Mouse (Mus musculus): Measurements from ENCODE around the gene Btbd8. TPM values are rescaled to one million over a fixed set of nuclear protein-coding genes. Genes with fewer than 3 reads are reported as not detected.

Btbd8 gene
- polyA plus RNA-seq, 1 experiment from 2014 or later, result 19.9 TPM

DNA sequence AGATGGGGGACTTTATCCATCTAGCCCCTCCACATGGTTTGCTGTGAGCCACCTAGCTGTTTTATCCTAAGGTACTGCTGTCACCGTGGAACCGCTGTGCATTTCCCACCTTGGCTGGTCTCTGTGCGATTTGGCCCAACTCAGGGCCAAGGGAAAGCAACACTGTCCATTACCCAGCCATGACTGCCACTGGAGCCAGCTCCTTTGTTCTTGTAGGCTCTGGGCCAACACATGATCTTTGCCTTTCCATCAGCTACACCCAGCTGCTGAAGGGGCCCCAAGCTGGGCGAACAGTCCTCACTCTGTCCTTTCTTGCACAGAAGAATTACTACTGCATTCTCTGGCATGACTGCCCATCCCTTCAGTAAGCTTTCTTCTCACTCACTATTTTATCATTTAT, 80.8 kb downstream of the Btbd8 start:
- Histone ChIP-seq H3K9ac (replicated peaks; ENCODE audit: low read length) (no peak overlapping the region), H3K9me3 (ENCODE audit: control insufficient read depth, low read length) (no peaks in the 10 kb centered on the region), H3K4me2 (ENCODE audit: low read length) (no peak overlapping the region), H3K36me3 (ENCODE audit: control insufficient read depth, insufficient read depth, low read length) (no peaks in the 10 kb centered on the region), H3K4me3 (replicated peaks; ENCODE audit: low read depth, low read length) (no peak overlapping the region), H3K4me1 (ENCODE audit: control insufficient read depth, insufficient read depth, low read length) (no peaks in the 10 kb centered on the region), H3K27ac (replicated peaks; ENCODE audit: low read depth, low read length) (no peak overlapping the region), H3K27me3 (ENCODE audit: control insufficient read depth, insufficient read depth, low read length) (no peaks in the 10 kb centered on the region)
- ATAC-seq (ENCODE audit: low FRiP score, low TSS enrichment) (no peak), DNase-seq (no peak)
- WGBS, result 90% methylated on average over 4 of the region's 4 CpGs

DNA sequence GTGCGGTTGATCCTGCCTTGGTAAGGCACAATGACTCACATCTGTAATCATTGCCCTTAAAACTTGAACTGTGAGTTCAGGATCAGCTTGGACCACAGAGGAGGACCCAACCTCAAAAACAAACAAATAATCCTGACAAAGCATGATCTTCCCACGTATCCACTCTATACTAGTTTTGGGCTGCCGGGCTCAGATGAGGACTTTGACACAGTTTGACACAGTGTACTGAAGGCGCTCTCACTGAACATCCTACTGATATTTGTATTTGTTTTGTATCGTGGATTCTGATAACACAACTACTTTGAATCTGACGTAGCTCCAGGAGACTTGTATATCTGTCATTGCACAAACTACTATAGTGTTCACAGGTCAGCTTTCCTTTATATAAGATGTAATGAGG, 83.6 kb downstream of the Btbd8 start:
- no peak for DNase-seq
- H3K4me2 ChIP-seq (ENCODE audit: low read length), result no peak overlapping the region
- H3K4me3 ChIP-seq (replicated peaks; ENCODE audit: low read depth, low read length), result no peak overlapping the region
- H3K36me3 ChIP-seq (ENCODE audit: control insufficient read depth, insufficient read depth, low read length), result no peaks in the 10 kb centered on the region
- H3K9me3 ChIP-seq (ENCODE audit: control insufficient read depth, low read length), result no peaks in the 10 kb centered on the region
- H3K27me3 ChIP-seq (ENCODE audit: control insufficient read depth, insufficient read depth, low read length), result no peaks in the 10 kb centered on the region
- H3K4me1 ChIP-seq (ENCODE audit: control insufficient read depth, insufficient read depth, low read length), result no peaks in the 10 kb centered on the region
- WGBS, result 94% methylated on average over 6 of the region's 6 CpGs
- ATAC-seq (ENCODE audit: low FRiP score, low TSS enrichment), result no peak
- H3K9ac ChIP-seq (replicated peaks; ENCODE audit: low read length), result no peak overlapping the region
- H3K27ac ChIP-seq (replicated peaks; ENCODE audit: low read depth, low read length), result no peak overlapping the region

DNA sequence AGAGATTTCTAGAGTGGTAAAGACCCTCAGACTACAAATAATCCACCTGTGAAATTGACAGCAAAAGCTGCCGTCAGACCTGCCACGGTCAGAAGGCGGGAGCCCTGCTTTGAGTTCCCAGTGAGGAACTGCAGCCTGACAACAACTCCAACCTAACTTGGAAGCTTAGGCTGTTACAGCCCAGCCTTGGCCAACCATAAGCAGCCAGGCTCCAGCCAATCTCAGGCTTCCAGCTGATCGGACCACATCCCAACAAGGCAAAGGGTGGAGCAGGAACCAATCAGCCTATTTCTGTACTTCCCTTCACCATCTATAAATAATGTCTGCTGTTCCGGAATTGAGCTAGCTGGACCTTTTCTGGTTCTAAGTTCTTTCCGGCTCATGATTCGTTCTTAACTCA, 84.1 kb downstream of the Btbd8 start:
- Histone ChIP-seq H3K4me2 (ENCODE audit: low read length) (no peak overlapping the region), H3K4me1 (ENCODE audit: control insufficient read depth, insufficient read depth, low read length) (no peaks in the 10 kb centered on the region), H3K36me3 (ENCODE audit: control insufficient read depth, insufficient read depth, low read length) (no peaks in the 10 kb centered on the region), H3K27me3 (ENCODE audit: control insufficient read depth, insufficient read depth, low read length) (no peaks in the 10 kb centered on the region), H3K27ac (replicated peaks; ENCODE audit: low read depth, low read length) (no peak overlapping the region), H3K4me3 (replicated peaks; ENCODE audit: low read depth, low read length) (no peak overlapping the region), H3K9ac (replicated peaks; ENCODE audit: low read length) (no peak overlapping the region), H3K9me3 (ENCODE audit: control insufficient read depth, low read length) (no peaks in the 10 kb centered on the region)
- DNase-seq (no peak), ATAC-seq (ENCODE audit: low FRiP score, low TSS enrichment) (no peak)
- 79% methylated on average over 7 of the region's 7 CpGs for WGBS

DNA sequence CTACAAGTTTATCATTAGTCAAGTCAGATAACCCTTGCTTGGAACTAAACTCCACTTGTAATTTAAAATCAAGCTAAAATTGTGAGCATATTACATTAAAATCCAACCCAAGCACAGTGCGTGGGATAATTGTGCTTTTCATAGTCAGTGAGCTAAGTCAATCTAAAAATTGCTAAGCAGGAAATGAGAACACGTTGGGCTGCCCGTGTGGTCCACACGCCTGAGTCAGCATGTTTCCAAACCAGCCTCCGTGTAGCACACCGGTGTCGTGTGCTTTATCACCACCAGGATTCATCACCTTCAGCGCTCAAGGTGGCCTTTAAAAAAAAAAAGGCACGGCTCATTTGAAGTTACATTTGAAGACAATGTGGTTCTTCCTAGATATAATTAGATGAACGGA, 86.5 kb downstream of the Btbd8 start:
- Histone ChIP-seq H3K4me2 (ENCODE audit: low read length) (no peak overlapping the region), H3K4me1 (ENCODE audit: control insufficient read depth, insufficient read depth, low read length) (no peaks in the 10 kb centered on the region), H3K27ac (replicated peaks; ENCODE audit: low read depth, low read length) (no peak overlapping the region), H3K9me3 (ENCODE audit: control insufficient read depth, low read length) (no peaks in the 10 kb centered on the region), H3K27me3 (ENCODE audit: control insufficient read depth, insufficient read depth, low read length) (no peaks in the 10 kb centered on the region), H3K4me3 (replicated peaks; ENCODE audit: low read depth, low read length) (no peak overlapping the region), H3K36me3 (ENCODE audit: control insufficient read depth, insufficient read depth, low read length) (no peaks in the 10 kb centered on the region), H3K9ac (replicated peaks; ENCODE audit: low read length) (no peak overlapping the region)
- DNase-seq (no peak), ATAC-seq (ENCODE audit: low FRiP score, low TSS enrichment) (no peak)
- 93% methylated on average over 10 of the region's 10 CpGs for WGBS

DNA sequence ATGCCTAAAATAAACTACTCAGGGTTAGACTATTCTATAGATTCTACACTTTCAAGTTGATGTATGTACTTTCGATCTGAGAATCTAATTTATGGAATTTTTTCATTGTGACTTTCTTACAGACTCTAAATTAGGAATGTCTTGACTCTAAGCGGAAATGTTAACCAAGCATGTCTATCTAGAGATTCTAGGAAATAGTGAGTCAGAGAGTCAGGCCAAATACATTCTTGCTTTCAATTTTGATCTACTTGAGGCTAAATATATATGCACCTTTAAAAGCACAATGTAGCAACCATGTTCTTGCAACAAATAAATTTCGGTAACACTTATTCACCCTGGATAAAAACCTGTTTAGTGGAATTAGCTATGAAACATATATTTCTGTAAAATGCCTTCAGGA, 91.1 kb downstream of the Btbd8 start:
- Histone ChIP-seq H3K4me3 (replicated peaks; ENCODE audit: low read depth, low read length) (no peak overlapping the region), H3K4me2 (ENCODE audit: low read length) (no peak overlapping the region), H3K36me3 (ENCODE audit: control insufficient read depth, insufficient read depth, low read length) (no peaks in the 10 kb centered on the region), H3K27me3 (ENCODE audit: control insufficient read depth, insufficient read depth, low read length) (no peaks in the 10 kb centered on the region), H3K4me1 (ENCODE audit: control insufficient read depth, insufficient read depth, low read length) (no peaks in the 10 kb centered on the region), H3K27ac (replicated peaks; ENCODE audit: low read depth, low read length) (no peak overlapping the region), H3K9ac (replicated peaks; ENCODE audit: low read length) (no peak overlapping the region), H3K9me3 (ENCODE audit: control insufficient read depth, low read length) (no peaks in the 10 kb centered on the region)
- DNase-seq (no peak), ATAC-seq (ENCODE audit: low FRiP score, low TSS enrichment) (no peak)
- WGBS, result 96% methylated on average over 3 of the region's 3 CpGs

DNA sequence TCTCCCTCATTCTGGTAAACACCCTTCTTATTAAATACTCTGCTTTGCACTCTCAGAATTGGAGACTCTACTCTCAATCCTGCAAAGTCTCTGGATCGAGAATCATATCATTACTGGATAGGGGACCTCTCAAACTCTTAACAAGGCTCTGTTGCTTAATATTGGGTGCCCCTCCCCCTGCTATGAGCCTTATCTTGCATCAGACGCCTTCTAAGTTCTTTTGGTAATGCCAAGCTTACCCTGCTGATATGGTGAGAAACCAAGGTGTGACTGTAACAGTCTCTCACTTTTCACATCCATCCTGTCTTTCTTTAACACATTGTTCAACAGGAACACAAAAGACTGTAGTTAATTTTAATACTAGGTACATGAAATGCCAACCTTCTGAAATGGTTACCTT, 95.8 kb downstream of the Btbd8 start:
- Histone ChIP-seq H3K9ac (replicated peaks; ENCODE audit: low read length) (no peak overlapping the region), H3K27me3 (ENCODE audit: control insufficient read depth, insufficient read depth, low read length) (no peaks in the 10 kb centered on the region), H3K36me3 (ENCODE audit: control insufficient read depth, insufficient read depth, low read length) (no peaks in the 10 kb centered on the region), H3K4me1 (ENCODE audit: control insufficient read depth, insufficient read depth, low read length) (no peaks in the 10 kb centered on the region), H3K4me3 (replicated peaks; ENCODE audit: low read depth, low read length) (no peak overlapping the region), H3K4me2 (ENCODE audit: low read length) (no peak overlapping the region), H3K9me3 (ENCODE audit: control insufficient read depth, low read length) (no peaks in the 10 kb centered on the region), H3K27ac (replicated peaks; ENCODE audit: low read depth, low read length) (no peak overlapping the region)
- WGBS, result 68% methylated on average over 2 of the region's 2 CpGs
- ATAC-seq (ENCODE audit: low FRiP score, low TSS enrichment) (no peak), DNase-seq (no peak)

DNA sequence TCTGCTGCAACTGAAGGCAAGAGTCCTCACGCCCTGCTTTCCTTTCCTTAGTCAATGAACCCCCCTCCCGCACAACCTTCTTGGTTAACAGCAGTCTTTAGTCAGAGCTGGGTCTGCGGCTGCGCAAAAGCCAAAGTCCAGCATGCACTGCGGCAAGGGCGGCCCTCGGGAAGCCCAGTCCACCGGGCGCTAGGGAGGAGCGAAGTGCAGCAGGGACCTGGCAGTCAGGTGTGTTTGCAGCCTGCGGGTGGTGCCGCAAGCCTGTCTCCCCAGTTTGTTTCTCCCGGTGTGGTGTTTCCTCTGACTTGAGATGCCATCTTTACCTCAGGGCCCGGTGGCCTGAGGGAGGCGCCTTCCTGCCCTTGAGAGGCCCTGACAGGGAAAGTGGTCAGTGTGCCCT, 96.8 kb downstream of the Btbd8 start, which contains the start of gene 1700028K03Rik:
Gene 1700028K03Rik, plus strand, starts transcription at position 129 of the 400 bp plus-strand sequence.
- Histone ChIP-seq H3K27ac (replicated peaks; ENCODE audit: low read depth, low read length) (no peak within 1 kb of the TSS), H3K4me2 (ENCODE audit: low read length) (no peak within 1 kb of the TSS), H3K9me3 (ENCODE audit: control insufficient read depth, low read length) (no peaks in the 10 kb centered on the region), H3K27me3 (ENCODE audit: control insufficient read depth, insufficient read depth, low read length) (no peaks in the 10 kb centered on the region), H3K4me3 (replicated peaks; ENCODE audit: low read depth, low read length) (no peak within 1 kb of the TSS), H3K36me3 (ENCODE audit: control insufficient read depth, insufficient read depth, low read length) (no peaks in the 10 kb centered on the region), H3K9ac (replicated peaks; ENCODE audit: low read length) (no peak within 1 kb of the TSS), H3K4me1 (ENCODE audit: control insufficient read depth, insufficient read depth, low read length) (no peaks in the 10 kb centered on the region)
- DNase-seq, result no peak
- ATAC-seq (ENCODE audit: low FRiP score, low TSS enrichment), result no peak
- 75% methylated on average over 15 of the region's 15 CpGs for WGBS

DNA sequence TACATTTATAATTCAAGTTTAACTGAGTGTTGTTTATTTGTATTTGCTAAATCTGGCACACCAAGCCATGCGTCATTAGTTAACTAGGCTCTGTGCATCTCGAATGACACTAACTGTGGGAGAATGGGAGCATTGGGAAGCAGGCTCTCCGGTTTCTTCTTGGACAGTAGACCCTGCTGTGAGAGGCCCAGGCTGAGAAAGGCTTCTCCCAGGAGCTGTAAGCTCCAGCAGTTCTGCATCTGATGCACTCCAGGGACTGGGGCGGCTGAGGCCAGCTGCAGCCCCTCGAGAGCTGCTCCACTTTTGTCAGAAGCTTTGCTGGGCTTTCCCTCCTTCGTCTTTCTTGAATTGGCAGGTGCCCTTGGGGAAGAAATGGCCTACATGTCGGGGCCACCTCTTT, 103.9 kb downstream of the Btbd8 start:
- Histone ChIP-seq H3K27me3 (ENCODE audit: control insufficient read depth, insufficient read depth, low read length) (no peaks in the 10 kb centered on the region), H3K4me2 (ENCODE audit: low read length) (no peak overlapping the region), H3K36me3 (ENCODE audit: control insufficient read depth, insufficient read depth, low read length) (0 out of 2 replicates have a peak, but pooled peaks cover 3% of the 10 kb centered on the region), H3K27ac (replicated peaks; ENCODE audit: low read depth, low read length) (no peak overlapping the region), H3K9ac (replicated peaks; ENCODE audit: low read length) (peak overlapping the region; percentile 31; the same call in 1 of the 2 replicates), H3K4me1 (ENCODE audit: control insufficient read depth, insufficient read depth, low read length) (no peaks in the 10 kb centered on the region), H3K9me3 (ENCODE audit: control insufficient read depth, low read length) (no peaks in the 10 kb centered on the region), H3K4me3 (replicated peaks; ENCODE audit: low read depth, low read length) (no peak overlapping the region)
- ATAC-seq (ENCODE audit: low FRiP score, low TSS enrichment) (no peak), DNase-seq (peak; percentile 15)
- WGBS, result 24% methylated on average over 7 of the region's 7 CpGs

DNA sequence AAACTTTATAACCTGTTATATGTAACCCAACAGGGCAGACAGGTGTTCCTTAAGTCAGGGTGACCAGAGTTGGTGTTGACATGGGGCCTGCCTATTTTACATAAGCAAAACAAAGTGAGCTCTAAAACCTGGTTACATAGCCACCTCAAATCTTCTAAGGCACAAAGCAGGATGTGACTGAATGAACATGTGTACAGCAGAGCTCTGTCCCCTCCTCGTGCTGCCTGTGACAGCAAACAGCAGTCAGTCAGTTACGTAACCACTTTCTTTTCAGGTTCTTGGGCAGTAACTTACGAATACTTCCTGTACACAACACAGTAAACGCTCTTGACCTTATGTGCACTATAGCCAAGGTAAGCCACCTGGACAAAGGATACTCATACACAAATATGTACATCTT, 108.1 kb downstream of the Btbd8 start:
- DNase-seq, result no peak
- H3K27me3 ChIP-seq (ENCODE audit: control insufficient read depth, insufficient read depth, low read length), result no peaks in the 10 kb centered on the region
- peaks cover 25% of the 10 kb centered on the region for H3K36me3 ChIP-seq (ENCODE audit: control insufficient read depth, insufficient read depth, low read length)
- WGBS, result 92% methylated on average over 4 of the region's 4 CpGs
- no peak overlapping the region for H3K9ac ChIP-seq (replicated peaks; ENCODE audit: low read length)
- H3K9me3 ChIP-seq (ENCODE audit: control insufficient read depth, low read length), result no peaks in the 10 kb centered on the region
- no peak overlapping the region for H3K4me2 ChIP-seq (ENCODE audit: low read length)
- no peaks in the 10 kb centered on the region for H3K4me1 ChIP-seq (ENCODE audit: control insufficient read depth, insufficient read depth, low read length)
- no peak for ATAC-seq (ENCODE audit: low FRiP score, low TSS enrichment)
- no peak overlapping the region for H3K4me3 ChIP-seq (replicated peaks; ENCODE audit: low read depth, low read length)
- no peak overlapping the region for H3K27ac ChIP-seq (replicated peaks; ENCODE audit: low read depth, low read length)

All from midbrain, embryonic 14.5 days (tissue).